Mouse (Mus musculus) cerebellum, adult 11 months (tissue): ENCODE data around the gene Sbk2.
"Not testable (repeated sequence)": the region's sequence is repeated elsewhere in the genome, so short reads cannot be mapped to it uniquely, and the experiment has no call there.

Experiments
- DNase-seq: peaks from one replicate; pipeline ENCODE4 v3.0.0; 2022

The Sbk2 gene

GRCm38 (mm10) chr7:4964272-4964671 is at the start of gene Sbk2:
Gene Sbk2, minus strand, starts transcription at chr7:4964406.
- peak; percentile 43 for DNase-seq

DNA sequence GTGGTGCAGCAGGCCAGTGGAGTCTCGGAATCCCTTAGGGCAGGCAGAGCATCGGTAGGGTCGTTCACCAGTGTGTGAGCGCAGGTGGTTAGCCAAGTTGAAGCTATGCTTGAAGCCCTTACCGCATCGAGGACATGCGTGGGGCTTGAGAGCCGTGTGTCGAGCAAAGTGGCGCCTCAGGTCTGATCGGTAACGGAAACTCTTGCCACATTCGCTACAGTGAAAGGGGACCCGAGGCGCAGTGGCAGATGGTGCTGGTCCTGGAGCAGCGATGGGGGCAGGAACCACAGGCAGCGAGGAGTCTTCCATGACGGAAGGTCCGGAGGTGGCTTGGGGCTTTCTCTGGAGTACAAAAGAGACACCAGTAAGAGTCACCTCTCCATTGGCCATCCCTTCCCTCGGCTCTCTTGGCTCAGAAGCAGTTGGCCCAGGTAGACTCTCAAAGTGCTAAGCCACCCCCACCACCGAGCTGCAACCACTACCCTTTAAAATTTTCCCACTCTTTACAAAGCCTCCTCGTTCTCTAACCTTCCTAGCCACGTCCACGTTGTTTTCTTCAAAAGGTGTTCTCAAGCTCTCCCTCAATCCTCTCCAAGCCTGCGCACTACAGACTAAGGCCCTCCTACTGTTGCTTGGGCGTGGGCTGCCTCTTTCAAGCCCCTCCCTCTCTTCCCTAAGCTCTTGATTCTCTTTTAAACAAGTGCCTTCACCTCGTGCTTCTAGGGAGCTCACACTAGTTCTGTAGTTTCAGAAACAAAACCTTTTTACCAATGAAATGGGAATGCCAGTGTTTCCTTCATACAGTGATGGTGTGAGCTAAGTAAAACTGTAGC is 48.7 kb upstream of the Sbk2 start:
- DNase-seq: peak; percentile 28

DNA sequence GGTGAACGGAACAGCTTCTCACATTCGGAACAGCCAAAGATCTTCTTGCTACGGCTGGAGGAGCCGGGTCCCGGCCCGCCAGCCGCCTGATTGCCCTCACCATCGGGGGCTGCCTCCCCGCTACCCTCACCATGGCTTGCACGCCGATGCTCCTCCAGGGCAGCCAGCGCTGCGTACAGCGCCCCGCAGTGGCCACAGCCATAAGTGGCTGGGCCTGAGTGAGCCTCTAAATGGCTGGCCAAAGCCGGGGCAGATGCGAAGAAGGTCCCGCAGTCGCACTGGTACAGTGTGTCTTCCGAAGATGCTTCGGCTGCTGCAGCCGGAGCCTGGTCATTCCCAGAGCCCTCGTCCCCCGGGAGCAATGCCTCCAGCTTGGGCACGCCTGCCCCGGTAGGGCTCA is 44.0 kb upstream of the Sbk2 start:
- DNase-seq: no peak

DNA sequence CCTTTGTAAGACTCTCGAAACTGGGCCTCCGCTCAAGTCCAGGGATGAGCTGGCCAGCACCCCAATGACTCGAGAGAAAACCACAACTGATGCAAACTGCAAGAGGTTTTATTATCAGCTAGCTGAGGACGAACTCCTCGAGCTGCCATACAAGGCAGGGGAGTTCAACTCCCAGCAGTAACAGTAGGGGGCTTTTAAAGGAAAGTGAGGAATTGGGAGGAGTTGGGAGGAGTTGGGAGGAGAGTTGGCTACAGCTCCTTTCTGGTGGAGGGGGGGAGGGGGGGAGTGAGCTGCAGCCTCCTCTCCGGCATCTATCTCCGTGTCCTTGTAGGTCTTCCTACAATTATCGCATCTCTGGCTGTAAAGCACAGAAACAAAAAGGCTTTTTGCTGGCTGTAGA is 38.7 kb upstream of the Sbk2 start:
- DNase-seq: not testable (repeated sequence)

GRCm38 (mm10) chr7:4999876-5000275 is 35.7 kb upstream of the Sbk2 start:
- DNase-seq: no peak

DNA sequence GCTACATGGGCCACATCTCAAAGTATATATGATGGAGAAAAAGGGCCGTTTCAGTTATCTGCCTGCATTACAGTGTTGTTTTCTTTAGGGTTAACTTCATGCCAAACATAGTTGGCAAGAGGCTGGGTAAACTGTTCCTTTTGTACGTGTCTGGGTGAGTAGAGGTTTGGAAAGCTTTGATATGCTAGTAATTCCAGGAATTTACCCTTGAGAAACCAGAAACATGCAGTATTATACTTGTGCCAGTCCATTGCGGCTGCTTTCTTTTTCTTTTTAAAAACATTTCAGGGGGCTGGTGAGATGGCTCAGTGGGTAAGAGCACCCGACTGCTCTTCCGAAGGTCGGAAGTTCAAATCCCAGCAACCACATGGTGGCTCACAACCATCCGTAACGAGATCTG is 32.7 kb upstream of the Sbk2 start:
- no peak for DNase-seq

DNA sequence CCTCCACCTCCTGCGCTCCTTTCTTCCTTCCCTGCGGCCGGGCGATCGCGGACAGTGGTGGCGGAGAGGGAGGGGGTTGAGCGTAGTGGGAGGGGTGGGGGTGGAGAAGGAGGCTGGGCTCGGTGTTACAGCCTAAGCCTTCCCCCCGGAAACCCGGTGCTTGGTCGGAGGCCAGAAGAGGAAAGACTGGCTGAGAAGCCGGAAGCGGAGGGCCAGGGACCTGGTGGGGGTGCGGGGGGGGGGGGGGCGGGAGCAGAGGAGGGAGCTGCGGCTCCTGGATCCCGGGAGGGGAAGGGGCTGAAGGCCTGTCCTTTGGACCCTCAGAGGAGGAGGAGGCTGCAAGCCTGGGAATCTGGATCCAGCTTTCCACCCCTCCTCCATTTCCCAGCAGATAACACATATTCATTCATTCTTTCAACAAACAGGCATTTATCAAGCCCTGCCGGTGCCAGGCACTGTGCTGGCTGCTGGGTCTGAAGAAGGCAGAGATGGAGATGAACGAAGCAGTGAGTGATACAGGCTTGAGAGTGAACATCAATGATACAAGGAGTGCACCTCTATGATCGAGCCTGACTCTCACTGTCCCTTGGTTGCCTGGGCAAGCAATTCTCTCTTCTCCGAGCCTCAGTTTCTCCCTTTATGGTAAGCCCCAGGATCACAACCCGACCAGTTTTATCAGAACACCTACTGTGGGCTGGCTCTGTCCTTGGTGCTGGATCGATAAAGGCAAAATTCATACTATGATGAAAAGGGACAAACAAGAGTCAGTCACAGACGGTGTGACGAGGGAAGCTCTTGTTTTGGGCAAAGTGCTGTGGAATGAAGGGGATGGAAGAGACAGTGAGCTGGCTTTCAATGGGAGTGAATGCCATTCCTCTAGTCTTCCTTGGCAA is 32.0 kb upstream of the Sbk2 start, which contains the start of gene Zfp579:
TSS of gene Zfp579 (minus strand) at position 156 of the 893 bp plus-strand sequence.
- DNase-seq: peak; percentile 93

DNA sequence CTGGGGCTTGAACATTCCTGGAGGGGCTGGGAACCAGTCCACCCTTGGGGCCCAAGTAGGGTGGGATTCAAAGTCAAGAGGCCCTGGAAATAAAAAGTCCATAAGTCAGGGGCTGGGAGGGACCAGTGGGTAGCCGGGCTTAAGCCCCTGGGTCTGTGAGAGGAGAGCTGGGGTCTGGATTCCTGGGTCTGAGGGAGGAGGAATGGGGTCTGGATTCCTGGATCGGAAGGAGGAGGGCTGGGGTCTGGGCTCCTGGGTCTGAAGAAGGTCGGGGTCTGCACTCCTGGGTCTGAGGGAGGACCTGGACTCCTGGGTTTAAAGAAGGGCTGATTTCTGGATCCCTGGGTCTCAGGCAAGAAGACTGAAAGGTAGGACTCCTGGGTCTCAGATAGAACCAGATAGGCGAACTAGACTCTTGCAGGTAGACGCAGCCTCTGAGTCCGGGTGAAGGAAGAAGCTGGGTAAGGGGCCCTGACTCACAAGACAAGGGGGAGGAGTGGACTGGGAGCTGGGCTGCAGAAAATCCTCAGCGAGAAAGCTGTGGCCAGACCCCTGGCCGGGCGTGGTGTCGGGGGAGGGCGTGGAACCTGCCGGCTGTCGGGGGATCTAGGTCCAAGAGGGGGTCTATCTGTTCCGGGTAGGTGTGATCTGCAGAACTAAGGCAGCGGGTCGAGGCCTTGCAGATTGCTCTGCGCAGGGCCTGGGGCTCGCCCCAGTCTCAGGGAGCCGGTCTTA is 31.2 kb upstream of the Sbk2 start:
- peak; percentile 20 for DNase-seq

GRCm38 (mm10) chr7:4993999-4994788 is 30.0 kb upstream of the Sbk2 start:
- DNase-seq: peak; percentile 41

- peak; percentile 37 for DNase-seq
Measured at GRCm38 (mm10) chr7:4993347-4993998, 29.3 kb upstream of the Sbk2 start.

DNA sequence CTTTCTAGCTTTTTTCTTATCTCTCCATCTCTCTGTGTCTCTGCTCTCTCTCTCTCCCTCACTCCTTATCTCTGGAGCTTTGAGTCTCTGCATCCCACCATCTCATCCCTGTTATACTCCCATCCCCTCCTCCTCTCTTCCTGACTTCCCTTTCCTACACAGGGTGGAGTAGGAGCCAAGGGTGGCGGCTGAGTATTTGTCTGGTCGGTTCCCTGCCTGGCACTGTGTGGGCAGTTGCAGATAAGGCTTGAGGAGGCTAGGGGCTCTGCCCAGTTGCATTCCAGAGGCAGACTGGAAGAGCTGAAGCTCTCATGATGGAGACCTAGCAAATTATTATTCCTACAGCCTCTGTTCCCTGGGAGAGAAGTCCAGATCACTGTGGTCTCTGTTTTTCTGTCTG is 24.0 kb upstream of the Sbk2 start:
- no peak for DNase-seq

DNA sequence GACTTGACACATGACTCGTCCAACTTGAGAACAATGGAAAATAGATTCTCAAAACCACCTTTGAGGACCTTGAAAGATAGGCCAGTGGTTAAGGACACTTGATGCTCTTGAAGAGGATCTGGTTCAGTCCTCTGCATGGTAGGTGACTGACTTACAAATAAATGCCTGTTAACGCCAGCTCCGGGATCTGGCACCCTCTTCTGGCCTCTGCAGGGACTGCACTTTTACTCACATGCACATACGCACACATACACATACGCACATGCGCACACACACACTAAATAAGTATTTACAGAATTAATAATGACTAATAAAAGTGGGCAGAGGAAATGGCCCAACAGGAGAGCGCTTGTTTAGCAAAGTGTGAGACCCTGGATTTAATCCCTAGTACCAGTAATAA is 12.6 kb upstream of the Sbk2 start:
- DNase-seq: no peak

DNA sequence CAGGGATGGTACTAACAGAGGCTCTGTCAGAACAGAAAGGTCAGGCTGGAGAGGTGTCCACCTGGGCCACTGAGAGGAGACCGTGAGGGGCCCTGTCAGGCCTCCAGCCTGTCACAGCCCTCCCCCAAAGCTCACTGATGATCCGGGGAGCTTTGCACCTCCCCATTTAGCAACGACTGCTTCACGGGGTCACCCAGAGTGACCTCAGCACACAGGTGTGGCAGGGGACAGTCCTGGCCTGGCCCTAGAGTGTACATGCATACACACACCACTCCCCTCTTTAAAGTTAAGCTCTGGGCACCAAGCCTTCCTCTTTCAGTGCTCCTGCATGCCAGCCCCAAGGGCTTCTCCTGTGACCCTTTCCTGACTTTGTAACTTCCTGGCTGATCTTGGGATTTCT is 11.2 kb upstream of the Sbk2 start:
- no peak for DNase-seq

DNA sequence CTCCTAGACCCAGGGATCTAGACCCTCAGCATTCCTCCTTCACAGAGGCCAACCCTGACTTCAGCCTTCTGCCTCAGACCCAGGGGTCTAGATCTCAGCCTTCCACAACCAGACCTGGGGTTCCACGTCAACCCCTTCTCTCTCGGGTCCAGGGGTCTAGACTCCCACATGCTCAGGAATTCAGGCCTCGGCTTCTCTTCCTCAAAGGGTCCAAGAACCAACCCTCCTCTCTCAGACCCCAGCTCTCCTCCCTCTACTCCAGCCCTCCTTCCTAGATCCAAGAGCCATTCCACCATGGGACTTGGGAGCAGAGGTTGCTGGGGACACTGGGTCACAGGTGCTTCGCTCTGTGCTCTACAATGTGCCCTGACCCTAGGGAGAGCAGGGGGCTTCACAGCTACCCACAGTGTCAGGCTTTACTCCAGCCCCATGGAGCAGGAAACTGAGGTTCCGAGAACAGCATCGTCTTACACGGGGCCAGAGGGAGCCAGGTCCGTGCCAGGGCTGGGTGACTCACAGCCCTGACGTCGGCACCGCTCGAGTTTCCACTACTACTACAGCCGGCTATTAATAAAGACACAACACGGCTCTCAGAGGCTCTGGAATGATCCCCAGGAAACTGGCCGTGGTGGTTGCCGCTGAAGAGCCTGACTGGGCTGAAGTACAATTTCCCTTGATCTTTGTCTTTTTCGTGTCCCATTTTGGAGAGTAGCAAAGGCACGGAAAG is 8.3 kb upstream of the Sbk2 start:
- DNase-seq: no peak

DNA sequence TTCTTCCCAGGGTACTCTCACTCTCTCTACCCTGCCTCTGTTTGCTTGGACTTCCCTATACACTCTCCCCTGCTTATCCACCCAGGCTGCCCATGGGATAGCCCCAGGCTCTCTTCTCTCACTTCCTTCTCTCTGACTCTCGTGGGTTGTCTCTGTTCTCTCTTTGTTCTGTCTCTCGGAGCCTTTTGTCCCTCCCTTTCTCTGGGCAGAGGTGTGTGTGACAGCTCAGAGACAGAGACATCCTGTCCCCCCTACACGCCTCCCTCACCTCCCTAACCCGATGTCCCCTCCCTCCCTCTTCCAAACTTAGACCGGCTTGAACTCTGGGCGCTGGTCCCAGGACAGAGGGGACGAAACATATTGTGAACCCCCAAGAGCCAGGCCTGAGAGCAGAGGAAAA is 7.5 kb upstream of the Sbk2 start:
- no peak for DNase-seq

DNA sequence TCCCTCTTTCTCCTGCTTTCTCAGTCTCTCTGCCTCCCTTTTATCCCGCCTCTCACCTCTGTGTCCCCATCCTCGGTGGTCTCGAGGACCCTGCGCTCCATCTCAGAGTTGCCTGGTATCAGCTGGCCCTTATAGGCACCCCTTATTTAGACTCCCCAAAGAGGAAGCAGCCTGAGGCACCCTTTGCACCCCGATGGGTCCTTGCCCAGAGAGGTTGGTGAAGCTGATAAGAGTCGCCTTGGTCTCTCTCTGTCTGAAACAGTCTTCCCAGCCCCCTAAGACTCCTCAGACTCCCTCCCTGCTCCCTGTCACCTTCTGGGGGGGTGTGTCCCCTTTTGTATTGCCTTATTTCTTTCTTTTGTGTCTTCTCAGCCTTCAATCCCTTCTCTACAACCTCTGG is 6.9 kb upstream of the Sbk2 start, which contains the start of gene Sbk3:
TSS of gene Sbk3 (minus strand) at position 101 of the 400 bp plus-strand sequence.
- no peak for DNase-seq

DNA sequence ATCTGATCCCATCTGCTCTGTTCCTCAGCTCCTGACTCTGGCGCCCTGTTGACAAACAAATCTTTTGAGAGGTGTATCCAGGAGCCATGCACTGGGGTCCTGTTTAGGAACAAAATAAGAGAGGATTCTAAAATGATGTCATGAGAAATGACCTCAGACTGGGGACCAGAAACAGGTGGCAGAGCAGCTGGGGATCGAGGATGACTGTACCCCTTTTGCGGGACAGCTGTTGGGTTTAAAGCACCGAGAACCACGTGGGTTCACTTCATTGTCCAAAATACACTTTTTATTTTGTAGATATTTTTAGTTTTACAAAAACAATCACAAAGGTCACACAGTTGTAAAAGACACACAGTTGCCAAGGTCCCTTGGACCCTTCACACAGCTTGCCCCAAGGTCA is 782 bp upstream of the Sbk2 start:
- DNase-seq: no peak

- no peak for DNase-seq
Measured at GRCm38 (mm10) chr7:4963527-4963926, 679 bp downstream of the Sbk2 start.

DNA sequence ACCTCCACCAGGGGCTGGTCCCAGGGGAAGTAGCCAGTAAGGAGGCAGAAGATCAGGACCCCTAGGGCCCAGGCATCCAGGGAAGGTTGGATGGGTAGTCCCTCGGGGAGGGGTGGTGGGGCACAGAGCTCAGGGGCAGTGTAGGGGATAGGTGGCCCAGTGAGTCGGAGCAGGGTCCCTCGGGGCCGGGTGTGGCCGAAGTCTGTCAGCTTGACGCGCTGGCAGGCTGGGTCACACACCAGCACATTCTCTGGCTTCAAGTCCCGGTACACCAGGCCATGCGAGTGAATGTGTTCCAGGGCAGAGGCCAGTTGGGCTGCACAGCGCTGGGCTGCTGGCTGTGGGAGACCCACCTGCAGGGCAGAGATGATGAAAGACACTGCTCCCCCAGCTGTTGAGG is 6.8 kb downstream of the Sbk2 start:
- DNase-seq: no peak

DNA sequence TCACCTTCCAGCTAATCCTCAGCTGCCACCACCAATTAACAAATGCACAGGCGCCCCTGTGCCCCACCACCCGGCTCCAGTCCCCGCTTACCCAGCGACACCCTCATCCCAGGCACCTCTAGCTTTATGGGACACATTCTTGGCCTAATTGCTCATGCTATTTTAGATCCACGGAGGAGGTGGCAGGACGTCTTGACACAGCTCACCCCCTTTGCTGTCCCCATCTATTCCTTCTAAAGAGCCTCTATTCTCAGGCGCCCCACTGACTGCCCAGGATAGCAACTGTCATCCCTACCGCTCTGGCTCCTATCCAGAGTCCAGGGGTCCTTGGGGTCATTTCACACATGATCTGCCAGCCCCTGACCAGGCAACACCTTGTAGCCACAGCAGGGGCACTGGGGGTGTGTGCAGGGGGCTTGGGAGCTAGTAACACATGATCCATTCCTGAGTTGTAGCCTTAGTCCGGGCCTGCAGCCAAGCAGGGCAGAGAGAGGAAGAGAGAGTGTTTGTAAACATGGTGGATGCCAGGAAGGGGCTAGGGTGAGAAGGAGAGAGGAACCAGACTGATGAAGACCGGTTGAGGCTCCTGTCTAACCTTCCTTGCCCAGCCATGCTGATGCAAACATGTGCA is 10.3 kb downstream of the Sbk2 start:
- DNase-seq: no peak
